Mouse (Mus musculus): ENCODE measurements around the gene Olfr196. TPM values are rescaled to one million over a fixed set of nuclear protein-coding genes. Genes with fewer than 3 reads are reported as not detected.
"Not testable (repeated sequence)": the region's sequence is repeated elsewhere in the genome, so short reads cannot be mapped to it uniquely, and the experiment has no call there.

The Olfr196 gene
- polyA plus RNA-seq (2015; fragmentation: Nextera tagmentation; extraction: Ambion mirVana): not detected in 2 replicates

DNA sequence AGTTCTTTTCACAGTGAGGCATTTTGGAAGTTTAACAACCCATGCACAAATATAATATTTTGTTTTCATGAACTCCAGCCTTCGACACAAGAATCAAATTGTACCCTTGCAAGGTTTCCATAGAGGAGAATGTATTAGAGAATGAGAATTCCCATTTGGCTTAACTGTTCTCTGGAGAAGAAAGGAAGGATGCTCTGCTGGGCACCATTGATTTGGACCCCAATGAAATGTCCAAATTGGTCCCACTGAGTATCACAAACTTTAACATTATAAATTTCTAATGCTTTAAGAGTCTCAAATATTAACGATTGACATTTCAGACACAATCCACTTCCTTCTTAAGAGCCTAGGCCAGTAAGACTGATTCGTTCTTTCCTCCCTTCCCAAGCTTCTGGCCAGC, at the start of gene Olfr196:
Gene Olfr196, minus strand, starts transcription at position 101 of the 400 bp plus-strand sequence.
- Histone ChIP-seq H3K4me3 (ENCODE audit: low read depth, low read length) (no peak within 1 kb of the TSS), H3K4me2 (ENCODE audit: low read depth, low read length) (no peak within 1 kb of the TSS), H3K9ac (replicated peaks) (no peak within 1 kb of the TSS), H3K27me3 (ENCODE audit: insufficient read depth, low read length) (no peaks in the 10 kb centered on the region), H3K4me1 (ENCODE audit: insufficient read depth) (no peaks in the 10 kb centered on the region), H3K27ac (ENCODE audit: low read depth) (no peak within 1 kb of the TSS), H3K9me3 (ENCODE audit: low read length) (peaks cover 2% of the 10 kb centered on the region; the same call in 1 of the 2 replicates), H3K36me3 (replicated peaks; ENCODE audit: insufficient read depth, low read length) (no peaks in the 10 kb centered on the region)
- ATAC-seq: no peak
- no peak for DNase-seq
- WGBS (ENCODE audit: insufficient replicate concordance): 58% methylated on average over 3 of the region's 3 CpGs
- TF ChIP-seq EP300 (IDR thresholded peaks at IDR 0.05; ENCODE audit: low read depth) (no peak), CTCF (IDR thresholded peaks at IDR 0.05; ENCODE audit: low read depth) (no peak)

DNA sequence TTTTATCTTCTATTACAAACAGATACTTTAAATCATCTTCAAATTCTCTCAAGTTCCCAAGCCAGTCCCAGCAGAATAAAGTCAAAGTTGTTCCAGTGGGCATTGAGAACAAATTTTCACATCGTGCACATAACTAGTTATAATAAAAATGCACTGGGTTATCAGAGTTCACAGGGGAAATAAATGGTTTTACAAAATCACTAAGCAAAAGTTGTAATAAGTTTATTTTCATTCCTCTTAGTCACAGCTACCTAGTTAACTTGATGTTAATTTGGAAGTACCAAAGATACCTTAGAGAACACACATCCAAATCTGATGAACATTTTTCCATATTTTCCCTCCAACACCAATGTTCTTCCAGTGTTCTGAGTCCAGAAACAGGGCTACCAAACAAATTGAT, 49.4 kb upstream of the Olfr196 start, which contains the start of gene Olfr199:
Gene Olfr199, minus strand, starts transcription at position 101 of the 400 bp plus-strand sequence.
- not testable (repeated sequence) for H3K9ac ChIP-seq (replicated peaks); H3K4me2 ChIP-seq (ENCODE audit: low read depth, low read length); H3K27me3 ChIP-seq (ENCODE audit: insufficient read depth, low read length); DNase-seq; H3K4me1 ChIP-seq (ENCODE audit: insufficient read depth); H3K9me3 ChIP-seq (ENCODE audit: low read length); ATAC-seq; H3K4me3 ChIP-seq (ENCODE audit: low read depth, low read length); H3K27ac ChIP-seq (ENCODE audit: low read depth); H3K36me3 ChIP-seq (replicated peaks; ENCODE audit: insufficient read depth, low read length)
- WGBS (ENCODE audit: insufficient replicate concordance): 51% methylated on average over 1 of the region's 1 CpGs

- not testable (repeated sequence) for H3K36me3 ChIP-seq (replicated peaks; ENCODE audit: insufficient read depth, low read length); ATAC-seq
- WGBS (ENCODE audit: insufficient replicate concordance): 66% methylated on average over 3 of the region's 3 CpGs
These were observed 47.6 kb upstream of the Olfr196 start for GRCm38 (mm10) chr16:59217861-59218260.

GRCm38 (mm10) chr16:59203433-59203832, 33.2 kb upstream of the Olfr196 start, which contains the start of gene Olfr198:
Gene Olfr198 (minus strand): TSS chr16:59203533.
- not testable (repeated sequence) for H3K9me3 ChIP-seq (ENCODE audit: low read length); DNase-seq; H3K27me3 ChIP-seq (ENCODE audit: insufficient read depth, low read length); H3K36me3 ChIP-seq (replicated peaks; ENCODE audit: insufficient read depth, low read length); H3K9ac ChIP-seq (replicated peaks); ATAC-seq; H3K27ac ChIP-seq (ENCODE audit: low read depth); H3K4me1 ChIP-seq (ENCODE audit: insufficient read depth); H3K4me2 ChIP-seq (ENCODE audit: low read depth, low read length); H3K4me3 ChIP-seq (ENCODE audit: low read depth, low read length)
- WGBS (ENCODE audit: insufficient replicate concordance): 49% methylated on average over 1 of the region's 1 CpGs

More at GRCm38 (mm10) chr16:59217861-59218260, 47.6 kb upstream of the Olfr196 start:
- not testable (repeated sequence) for H3K9me3 ChIP-seq (ENCODE audit: low read length); H3K4me2 ChIP-seq (ENCODE audit: low read depth, low read length); DNase-seq; H3K4me1 ChIP-seq (ENCODE audit: insufficient read depth); H3K27ac ChIP-seq (ENCODE audit: low read depth); H3K9ac ChIP-seq (replicated peaks); H3K4me3 ChIP-seq (ENCODE audit: low read depth, low read length); H3K27me3 ChIP-seq (ENCODE audit: insufficient read depth, low read length)

GRCm38 (mm10) chr16:59151996-59152395, 18.3 kb downstream of the Olfr196 start:
- DNase-seq (no peak), ATAC-seq (no peak)
- H3K27me3 ChIP-seq (ENCODE audit: insufficient read depth, low read length): no peaks in the 10 kb centered on the region
- no peak overlapping the region for H3K27ac ChIP-seq (ENCODE audit: low read depth)
- H3K4me3 ChIP-seq (ENCODE audit: low read depth, low read length): no peak overlapping the region
- no peaks in the 10 kb centered on the region for H3K9me3 ChIP-seq (ENCODE audit: low read length)
- H3K4me2 ChIP-seq (ENCODE audit: low read depth, low read length): no peak overlapping the region
- no peaks in the 10 kb centered on the region for H3K4me1 ChIP-seq (ENCODE audit: insufficient read depth)
- no peaks in the 10 kb centered on the region for H3K36me3 ChIP-seq (replicated peaks; ENCODE audit: insufficient read depth, low read length)
- 72% methylated on average over 2 of the region's 2 CpGs for whole genome bisulfite sequencing (ENCODE audit: insufficient replicate concordance)
- TF ChIP-seq EP300 (IDR thresholded peaks at IDR 0.05; ENCODE audit: low read depth) (no peak), CTCF (IDR thresholded peaks at IDR 0.05; ENCODE audit: low read depth) (no peak)
- H3K9ac ChIP-seq (replicated peaks): no peak overlapping the region

DNA sequence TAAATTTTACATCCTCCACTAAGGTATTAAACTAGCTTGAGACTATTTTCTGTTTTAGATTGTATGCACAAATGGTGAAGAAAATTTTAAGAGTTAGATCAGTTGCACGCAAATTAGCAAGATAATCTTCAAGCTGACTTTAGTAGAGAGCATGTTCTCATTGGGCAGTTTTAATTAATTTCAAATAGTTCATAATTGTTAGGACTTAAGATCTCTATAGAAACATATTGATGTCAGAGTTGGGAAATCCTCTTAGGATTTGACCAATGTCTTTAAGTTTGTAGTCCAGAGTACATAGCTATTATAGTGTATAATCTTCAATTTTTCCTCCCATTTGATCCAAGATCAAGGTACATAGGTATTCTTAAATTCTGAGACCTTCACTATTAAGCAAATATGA, 23.5 kb downstream of the Olfr196 start, which contains the start of gene Olfr195:
Gene Olfr195, plus strand, starts transcription at position 301 of the 400 bp plus-strand sequence.
- no peaks in the 10 kb centered on the region for H3K27me3 ChIP-seq (ENCODE audit: insufficient read depth, low read length)
- no peak for DNase-seq
- TF ChIP-seq CTCF (IDR thresholded peaks at IDR 0.05; ENCODE audit: low read depth): no peak
- no peak for TF ChIP-seq EP300 (IDR thresholded peaks at IDR 0.05; ENCODE audit: low read depth)
- H3K36me3 ChIP-seq (replicated peaks; ENCODE audit: insufficient read depth, low read length): no peaks in the 10 kb centered on the region
- no peak for ATAC-seq
- no peaks in the 10 kb centered on the region for H3K4me1 ChIP-seq (ENCODE audit: insufficient read depth)
- no peaks in the 10 kb centered on the region for H3K9me3 ChIP-seq (ENCODE audit: low read length)
- 79% methylated on average over 1 of the region's 1 CpGs for WGBS (ENCODE audit: insufficient replicate concordance)
- H3K4me3 ChIP-seq (ENCODE audit: low read depth, low read length): no peak within 1 kb of the TSS
- no peak within 1 kb of the TSS for H3K9ac ChIP-seq (replicated peaks)
- no peak within 1 kb of the TSS for H3K27ac ChIP-seq (ENCODE audit: low read depth)
- no peak within 1 kb of the TSS for H3K4me2 ChIP-seq (ENCODE audit: low read depth, low read length)

GRCm38 (mm10) chr16:59141105-59141504, 29.1 kb downstream of the Olfr196 start:
- TF ChIP-seq CTCF (IDR thresholded peaks at IDR 0.05; ENCODE audit: low read depth) (no peak), EP300 (IDR thresholded peaks at IDR 0.05; ENCODE audit: low read depth) (no peak)
- Histone ChIP-seq H3K9ac (replicated peaks) (no peak overlapping the region), H3K4me2 (ENCODE audit: low read depth, low read length) (no peak overlapping the region), H3K27me3 (ENCODE audit: insufficient read depth, low read length) (no peaks in the 10 kb centered on the region), H3K9me3 (ENCODE audit: low read length) (no peaks in the 10 kb centered on the region), H3K36me3 (replicated peaks; ENCODE audit: insufficient read depth, low read length) (no peaks in the 10 kb centered on the region), H3K27ac (ENCODE audit: low read depth) (no peak overlapping the region), H3K4me1 (ENCODE audit: insufficient read depth) (no peaks in the 10 kb centered on the region), H3K4me3 (ENCODE audit: low read depth, low read length) (no peak overlapping the region)
- DNase-seq (no peak), ATAC-seq (no peak)
